Mouse (Mus musculus) midbrain, embryonic 10.5 days (tissue): ENCODE measurements around the gene Kctd17. TPM values are rescaled to one million over a fixed set of nuclear protein-coding genes. Genes with fewer than 3 reads are reported as not detected.

Source experiments
- DNase-seq: peaks from one replicate; pipeline ENCODE4 v3.0.0-alpha.2; 2017; ENCODE audit warnings: low spot score
- H3K27ac ChIP-seq: fragments of 300-500 bp; sonication (generic); replicated peaks from 2 replicates; pipeline ENCODE4 v1.5.1; 2016; ENCODE audit warnings: mild to moderate bottlenecking
- H3K27me3 ChIP-seq: fragments of 300-500 bp; sonication (generic); 2 replicates; pipeline ENCODE4 v1.6.1; 2016; ENCODE audit warnings: low read depth, mild to moderate bottlenecking; ENCODE audit not compliant: poor library complexity, severe bottlenecking
- H3K36me3 ChIP-seq: fragments of 300-500 bp; sonication (generic); 2 replicates; pipeline ENCODE4 v1.6.1; 2016; ENCODE audit warnings: mild to moderate bottlenecking, moderate library complexity
- H3K4me1 ChIP-seq: fragments of 300-500 bp; sonication (generic); 2 replicates; pipeline ENCODE4 v1.6.1; 2016
- H3K4me3 ChIP-seq: fragments of 300-500 bp; sonication (generic); 2 replicates; pipeline ENCODE4 v1.5.1; 2016; ENCODE audit warnings: mild to moderate bottlenecking, moderate library complexity
- H3K9me3 ChIP-seq: fragments of 300-500 bp; sonication (generic); replicated peaks from 2 replicates; pipeline ENCODE4 v1.6.1; 2016; ENCODE audit warnings: mild to moderate bottlenecking
- WGBS: fragments of 180-500 bp; shearing (Covaris S2); methylation state at CpG from one replicate; pipeline ENCODE4 v1.1.7; 2016; 5-methylcytosine and 5-hydroxymethylcytosine counted together
- polyA plus RNA-seq: library from polyadenylated mRNA; unstranded; fragments of >200 nt; fragmentation: Nextera tagmentation; extraction: Ambion mirVana; gene quantifications from 2 replicates; pipeline ENCODE4 v1.2.1, GENCODE M21; 2016

The Kctd17 gene
- polyA plus RNA-seq, 1 experiment from 2014 or later = 64.0 TPM

DNA sequence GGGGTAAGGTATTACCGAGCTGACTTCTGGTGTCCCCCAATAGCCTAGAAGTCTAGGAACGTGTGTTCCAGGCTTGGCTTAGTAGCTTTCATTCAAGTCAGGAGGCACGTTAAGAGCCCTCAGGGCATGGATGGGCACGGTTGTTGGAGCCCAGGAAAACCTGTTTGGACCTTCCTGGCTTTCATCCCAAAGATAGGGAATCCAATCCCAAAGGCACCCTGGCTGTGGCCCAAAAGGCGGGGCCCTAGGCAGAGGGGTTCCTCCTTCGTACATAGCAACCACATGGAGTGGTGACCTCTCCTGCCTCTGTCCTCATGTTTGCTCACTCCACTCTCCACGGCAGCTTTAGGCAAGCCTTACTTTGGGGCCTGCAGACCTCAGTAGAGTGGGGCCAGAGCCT lies 25.9 kb upstream of the Kctd17 start:
- Histone ChIP-seq H3K27me3 (peaks cover 12% of the 10 kb centered on the region), H3K36me3 (no peaks in the 10 kb centered on the region), H3K27ac (no peak overlapping the region), H3K9me3 (no peaks in the 10 kb centered on the region), H3K4me1 (peaks cover 46% of the 10 kb centered on the region), H3K4me3 (no peak overlapping the region)
- DNase-seq = no peak
- WGBS = 88% methylated on average over 7 of the region's 7 CpGs

DNA sequence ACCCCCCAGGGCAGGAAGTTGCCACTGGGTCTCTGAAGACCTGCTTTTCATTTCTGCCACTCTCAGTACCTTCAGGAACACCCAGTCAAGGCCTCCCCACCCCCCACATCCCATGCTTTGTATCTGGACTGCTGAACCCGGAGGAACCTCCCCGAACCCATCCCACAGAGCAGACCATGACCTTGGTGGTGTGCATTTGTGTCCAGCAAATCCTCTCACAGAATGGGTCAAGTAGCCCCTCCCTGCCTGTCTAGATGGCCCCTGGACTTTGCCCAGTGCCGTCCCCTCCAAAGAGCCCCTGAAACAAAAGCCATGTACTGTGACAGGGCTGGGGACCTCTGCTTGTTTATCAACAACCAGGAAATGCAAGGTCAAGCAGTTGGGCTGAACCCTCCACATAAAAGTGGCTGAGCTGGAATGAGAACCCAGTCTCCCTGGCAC lies 25.0 kb upstream of the Kctd17 start:
- no peak overlapping the region for H3K4me3 ChIP-seq
- peaks cover 55% of the 10 kb centered on the region for H3K4me1 ChIP-seq
- no peaks in the 10 kb centered on the region for H3K9me3 ChIP-seq
- H3K27me3 ChIP-seq = peaks cover 21% of the 10 kb centered on the region
- peak overlapping the region; percentile 49 for H3K27ac ChIP-seq
- no peak for DNase-seq
- 58% methylated on average over 3 of the region's 3 CpGs for WGBS
- H3K36me3 ChIP-seq = no peaks in the 10 kb centered on the region

DNA sequence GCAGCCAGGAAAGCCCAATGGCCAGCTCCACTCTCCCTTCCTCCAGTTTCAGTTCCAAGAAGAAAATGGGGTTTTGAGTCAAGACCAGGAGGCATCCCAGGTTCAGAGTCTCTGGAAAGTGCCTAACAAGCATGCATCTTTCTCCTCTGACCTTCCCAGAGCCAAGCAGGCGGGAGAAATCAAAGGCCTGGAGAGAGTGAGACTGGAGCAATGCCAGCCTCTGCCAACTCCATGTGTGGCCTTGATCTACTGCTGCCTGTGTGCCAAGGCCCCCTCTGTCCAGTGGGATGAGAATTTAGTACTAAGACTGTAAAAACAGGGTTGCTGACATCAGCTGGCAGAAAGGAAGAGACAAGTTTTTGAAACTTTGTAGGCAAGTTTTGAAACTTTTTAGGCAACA lies 24.5 kb upstream of the Kctd17 start:
- Histone ChIP-seq H3K27ac (peak overlapping the region; percentile 49; the same call in 1 of the 2 replicates), H3K9me3 (no peaks in the 10 kb centered on the region), H3K4me3 (no peak overlapping the region), H3K36me3 (no peaks in the 10 kb centered on the region), H3K4me1 (peaks cover 61% of the 10 kb centered on the region), H3K27me3 (peaks cover 27% of the 10 kb centered on the region)
- DNase-seq = no peak
- 95% methylated on average over 1 of the region's 1 CpGs for WGBS

DNA sequence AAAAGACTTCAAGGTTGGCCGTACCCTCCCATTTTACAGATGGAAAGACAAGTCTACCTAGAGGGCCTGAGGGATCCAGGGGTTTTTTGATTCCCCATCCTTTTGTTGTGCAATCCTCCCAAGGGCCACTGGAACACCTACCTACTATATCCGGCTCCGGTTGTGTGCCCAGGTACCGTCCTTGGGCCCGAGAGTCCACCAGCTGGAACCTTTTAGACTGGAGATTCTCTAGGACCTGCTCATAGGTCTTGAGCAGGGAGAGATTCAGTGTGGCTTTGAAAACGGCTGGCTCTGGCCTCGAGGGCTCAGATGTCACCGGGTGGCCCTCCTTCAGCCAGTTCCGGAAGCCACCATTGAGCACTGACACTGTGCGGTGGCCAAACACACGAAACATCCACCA lies 23.3 kb upstream of the Kctd17 start:
- Histone ChIP-seq H3K36me3 (no peaks in the 10 kb centered on the region), H3K27me3 (peaks cover 39% of the 10 kb centered on the region), H3K4me1 (peaks cover 71% of the 10 kb centered on the region), H3K27ac (peak overlapping the region; percentile 95), H3K4me3 (peak overlapping the region; percentile 78), H3K9me3 (no peaks in the 10 kb centered on the region)
- no peak for DNase-seq
- WGBS = 57% methylated on average over 11 of the region's 11 CpGs

DNA sequence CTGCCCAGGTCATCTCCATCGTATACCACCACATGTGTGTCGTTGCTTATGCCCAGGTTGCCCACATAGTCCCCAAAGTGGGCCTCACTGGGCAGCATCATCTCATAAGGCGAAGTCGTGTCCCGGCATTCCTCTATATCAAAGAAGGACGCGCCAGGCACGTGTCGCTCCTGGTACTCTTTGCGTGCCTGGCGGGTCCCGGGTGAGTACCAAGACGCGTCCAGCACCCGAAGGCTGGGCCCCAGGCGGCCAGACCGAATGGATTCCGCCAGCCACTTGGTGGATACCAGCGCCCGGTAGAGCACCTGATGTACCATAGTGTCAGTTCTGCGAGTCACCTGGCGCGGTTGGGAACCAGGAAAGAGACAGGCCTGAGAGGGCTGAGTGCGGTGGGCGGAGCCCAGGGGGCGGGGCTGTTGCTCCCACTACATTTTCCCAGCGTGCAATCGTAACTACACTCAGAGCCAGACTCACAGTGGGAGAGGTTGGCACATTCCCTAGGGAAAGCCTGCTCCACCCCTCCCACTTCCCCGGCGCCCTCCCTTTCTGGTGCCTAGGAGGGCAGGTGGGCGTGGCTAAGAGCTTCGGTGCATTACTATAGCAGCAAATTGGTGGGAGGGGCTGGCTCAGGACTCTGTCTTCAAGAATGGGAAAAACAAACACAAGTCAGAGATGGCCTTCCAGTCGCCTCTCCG lies 22.7 kb upstream of the Kctd17 start, which contains the start of gene Tst:
Tst (minus strand) TSS at position 391 of the 695 bp plus-strand sequence.
- H3K4me3 ChIP-seq = peak within 1 kb of the TSS; percentile 78
- DNase-seq = peak; percentile 76
- H3K27me3 ChIP-seq = peaks cover 45% of the 10 kb centered on the region
- H3K36me3 ChIP-seq = no peaks in the 10 kb centered on the region
- peaks cover 76% of the 10 kb centered on the region for H3K4me1 ChIP-seq
- H3K27ac ChIP-seq = peak within 1 kb of the TSS; percentile 95
- H3K9me3 ChIP-seq = no peaks in the 10 kb centered on the region
- 3% methylated on average over 34 of the region's 34 CpGs for WGBS

DNA sequence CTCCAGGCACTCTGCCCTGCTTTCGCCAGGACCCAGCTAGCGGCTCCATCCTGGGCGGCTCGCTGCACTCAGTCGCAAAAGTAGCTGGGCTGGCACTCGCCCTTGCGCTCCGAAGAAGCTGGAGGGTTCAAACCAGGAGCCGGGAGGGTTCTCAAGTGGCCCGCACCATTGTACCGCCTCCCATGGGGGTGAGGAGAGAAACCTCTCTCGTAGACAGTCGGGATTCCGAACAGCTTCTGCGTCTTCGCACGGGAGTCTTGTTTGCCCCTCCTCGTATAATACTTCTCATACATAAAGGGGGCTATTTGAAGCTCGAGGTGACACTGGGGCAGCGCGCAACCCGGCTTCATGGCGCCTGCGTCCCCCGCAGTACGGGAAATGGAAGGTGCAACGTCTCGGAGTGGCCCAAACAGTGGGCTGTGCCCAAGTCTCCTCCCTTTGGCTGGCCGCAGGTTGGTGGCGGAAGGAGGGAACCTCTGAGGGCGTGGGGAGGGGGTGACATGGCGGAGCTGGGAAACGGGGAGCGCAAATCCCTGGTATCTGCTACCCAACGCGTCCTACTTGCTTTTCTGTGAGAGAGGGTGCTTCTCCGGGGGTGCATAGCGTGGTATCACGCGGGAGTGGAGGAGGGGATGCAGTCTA lies 21.9 kb upstream of the Kctd17 start, which contains the start of gene Mpst:
Mpst (plus strand) TSS at position 124 of the 642 bp plus-strand sequence.
- Histone ChIP-seq H3K4me1 (peaks cover 78% of the 10 kb centered on the region), H3K9me3 (no peaks in the 10 kb centered on the region)
- under 1% methylated on average over 40 of the region's 40 CpGs for WGBS

DNA sequence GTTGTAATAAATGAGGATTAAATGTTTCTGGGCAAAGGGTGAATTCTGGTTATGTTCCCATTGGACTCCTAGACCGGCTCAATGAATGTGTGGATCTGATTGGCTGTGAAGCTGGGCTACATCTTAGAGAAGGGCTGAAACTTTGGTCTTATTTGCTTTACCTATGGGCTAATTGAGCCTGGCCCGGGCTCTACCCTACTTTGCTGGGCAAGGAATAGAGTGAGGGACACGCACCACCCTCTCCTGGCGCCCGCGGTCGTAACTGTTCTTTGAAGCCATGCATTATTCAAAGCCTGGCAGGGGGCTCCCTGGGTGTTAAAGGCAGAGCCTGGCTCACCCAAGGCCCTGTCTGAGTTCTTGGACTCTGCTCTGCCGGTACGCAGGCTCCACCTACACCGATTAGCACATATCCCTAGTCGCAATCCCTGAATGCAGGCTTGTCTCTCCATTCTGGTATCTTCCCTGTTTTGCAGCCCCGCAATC lies 18.8 kb upstream of the Kctd17 start:
- no peak for DNase-seq
- Histone ChIP-seq H3K27me3 (peaks cover 63% of the 10 kb centered on the region), H3K4me3 (peak overlapping the region; percentile 48), H3K27ac (peak overlapping the region; percentile 63; the same call in 1 of the 2 replicates), H3K4me1 (peaks cover 67% of the 10 kb centered on the region), H3K9me3 (no peaks in the 10 kb centered on the region), H3K36me3 (peaks cover 8% of the 10 kb centered on the region; the same call in 1 of the 2 replicates)
- WGBS = 9% methylated on average over 12 of the region's 12 CpGs

More for the DNA sequence above, 21.9 kb upstream of the Kctd17 start, which contains the start of gene Mpst:
- peaks cover 52% of the 10 kb centered on the region for H3K27me3 ChIP-seq
- peak within 1 kb of the TSS; percentile 95 for H3K27ac ChIP-seq
- peak within 1 kb of the TSS; percentile 78 for H3K4me3 ChIP-seq
- H3K36me3 ChIP-seq = no peaks in the 10 kb centered on the region
- DNase-seq = peak; percentile 88

DNA sequence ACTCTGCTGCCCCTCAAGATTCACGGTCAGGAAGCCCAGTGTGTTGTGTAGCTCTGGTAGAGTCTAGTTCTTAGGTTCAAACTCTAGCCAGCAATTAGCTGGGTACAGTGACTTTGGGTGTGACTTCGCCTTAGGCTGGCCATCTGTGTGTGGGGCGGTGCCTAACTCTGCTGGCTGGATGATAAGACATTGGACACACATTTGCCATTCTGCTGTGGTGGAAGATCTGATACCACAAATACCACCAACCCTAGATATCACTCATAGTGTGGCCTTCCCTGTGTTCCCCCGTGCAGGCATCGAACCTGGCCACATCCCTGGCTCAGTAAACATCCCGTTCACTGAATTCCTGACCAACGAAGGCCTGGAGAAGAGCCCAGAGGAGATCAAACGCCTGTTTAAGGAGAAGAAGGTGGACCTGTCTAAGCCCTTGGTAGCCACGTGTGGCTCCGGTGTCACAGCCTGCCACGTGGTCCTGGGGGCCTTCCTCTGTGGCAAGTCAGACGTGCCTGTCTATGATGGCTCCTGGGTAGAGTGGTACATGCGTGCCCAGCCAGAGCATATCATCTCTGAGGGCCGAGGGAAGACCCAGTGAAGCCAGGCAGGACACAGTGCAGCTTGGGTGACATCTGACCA lies 15.2 kb upstream of the Kctd17 start:
- H3K27ac ChIP-seq = peak overlapping the region; percentile 53
- DNase-seq = no peak
- no peak overlapping the region for H3K4me3 ChIP-seq
- peaks cover 47% of the 10 kb centered on the region for H3K27me3 ChIP-seq
- peaks cover 8% of the 10 kb centered on the region; the same call in 1 of the 2 replicates for H3K36me3 ChIP-seq
- WGBS = 92% methylated on average over 14 of the region's 14 CpGs
- peaks cover 49% of the 10 kb centered on the region for H3K4me1 ChIP-seq
- no peaks in the 10 kb centered on the region for H3K9me3 ChIP-seq

DNA sequence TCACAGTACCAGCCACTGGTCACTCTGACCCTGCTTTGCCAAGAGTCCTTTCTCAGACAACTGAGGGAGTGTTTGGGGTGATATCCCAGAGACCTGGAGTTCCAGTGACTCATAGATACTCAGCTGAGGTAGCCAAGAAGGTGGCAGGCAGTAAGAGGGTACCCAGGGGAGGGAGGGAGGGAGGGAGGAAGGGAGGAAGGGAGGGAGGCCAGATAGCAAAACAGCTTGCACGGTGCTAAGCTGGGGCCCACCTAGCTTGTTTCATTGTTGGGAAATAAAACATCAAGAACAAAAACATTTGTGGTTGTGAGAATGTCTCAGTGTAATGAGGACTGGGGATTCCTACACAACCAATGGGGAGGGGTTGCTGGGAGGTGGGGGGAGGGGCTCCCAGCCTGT lies 14.6 kb upstream of the Kctd17 start:
- WGBS = 63% methylated on average over 1 of the region's 1 CpGs
- H3K4me3 ChIP-seq = no peak overlapping the region
- DNase-seq = no peak

DNA sequence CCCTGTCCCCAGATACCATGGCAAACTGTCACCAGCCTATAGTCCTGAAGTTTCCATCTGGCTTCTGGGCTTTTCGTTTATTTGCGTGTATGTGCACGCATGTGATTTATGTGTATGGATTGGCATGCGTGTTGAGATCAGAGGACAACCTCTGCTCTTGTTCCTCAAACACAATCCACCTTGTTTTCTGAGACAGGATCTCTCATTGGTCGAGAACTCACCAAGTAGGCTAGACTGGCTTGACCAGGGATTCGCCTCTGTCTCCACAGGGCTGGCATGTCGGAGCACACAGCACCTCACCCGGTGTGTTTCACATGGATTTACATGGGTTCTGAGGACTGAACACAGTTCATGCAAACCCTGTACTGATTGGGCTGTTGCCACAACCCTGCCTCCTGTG lies 14.2 kb upstream of the Kctd17 start:
- Histone ChIP-seq H3K9me3 (no peaks in the 10 kb centered on the region), H3K27me3 (peaks cover 37% of the 10 kb centered on the region), H3K4me3 (no peak overlapping the region), H3K36me3 (peaks cover 8% of the 10 kb centered on the region; the same call in 1 of the 2 replicates), H3K27ac (no peak overlapping the region), H3K4me1 (peaks cover 41% of the 10 kb centered on the region)
- WGBS = 89% methylated on average over 8 of the region's 8 CpGs
- no peak for DNase-seq

More for the DNA sequence above, 14.6 kb upstream of the Kctd17 start:
- Histone ChIP-seq H3K36me3 (peaks cover 8% of the 10 kb centered on the region; the same call in 1 of the 2 replicates), H3K9me3 (no peaks in the 10 kb centered on the region), H3K4me1 (peaks cover 44% of the 10 kb centered on the region), H3K27ac (peak overlapping the region; percentile 50), H3K27me3 (peaks cover 42% of the 10 kb centered on the region)

DNA sequence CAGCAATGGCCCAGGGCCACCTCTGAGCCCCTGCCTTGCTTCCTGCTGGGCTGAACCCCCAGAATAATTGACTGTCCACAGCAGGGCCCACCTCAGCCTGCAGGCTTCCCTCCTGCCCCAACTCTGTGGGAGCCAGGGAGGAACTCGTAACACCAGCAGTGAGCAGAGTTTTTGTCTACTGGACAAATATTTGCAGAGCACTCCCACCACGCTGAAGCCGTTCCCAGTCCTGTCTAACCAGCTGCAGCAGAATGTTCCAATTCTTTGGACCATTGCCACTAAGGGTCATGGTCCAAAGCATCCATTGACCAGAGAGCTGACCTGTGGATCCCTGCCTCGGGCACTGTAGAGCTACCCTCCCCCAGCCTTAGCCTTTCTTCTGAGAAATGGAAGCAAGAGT lies 11.4 kb upstream of the Kctd17 start:
- Histone ChIP-seq H3K4me3 (no peak overlapping the region), H3K36me3 (peaks cover 5% of the 10 kb centered on the region; the same call in 1 of the 2 replicates), H3K4me1 (peaks cover 24% of the 10 kb centered on the region), H3K9me3 (no peaks in the 10 kb centered on the region), H3K27me3 (peaks cover 14% of the 10 kb centered on the region), H3K27ac (peak overlapping the region; percentile 35)
- no peak for DNase-seq
- WGBS = 7% methylated on average over 4 of the region's 4 CpGs

DNA sequence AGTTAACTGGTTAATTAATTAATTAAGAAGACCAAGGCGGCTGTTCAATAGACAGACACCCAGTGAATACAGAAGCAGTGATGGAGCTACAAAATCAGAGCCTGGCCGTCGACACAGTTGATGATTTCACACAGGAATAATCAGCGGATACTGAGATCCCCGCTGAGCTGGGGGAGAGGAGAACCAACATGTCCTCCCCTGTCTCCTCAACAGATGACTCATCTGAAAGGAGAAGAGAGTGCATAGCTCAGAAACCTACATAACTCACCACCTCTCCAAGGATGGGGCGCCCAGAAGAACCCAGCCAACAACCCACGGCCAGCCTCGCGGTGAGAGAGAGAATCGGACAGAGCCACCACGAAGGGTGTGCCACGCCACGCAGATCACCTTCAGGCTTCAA lies 8.0 kb upstream of the Kctd17 start:
- DNase-seq = no peak
- 89% methylated on average over 13 of the region's 13 CpGs for WGBS
- Histone ChIP-seq H3K27me3 (peaks cover 28% of the 10 kb centered on the region), H3K36me3 (no peaks in the 10 kb centered on the region), H3K4me3 (no peak overlapping the region), H3K4me1 (peaks cover 27% of the 10 kb centered on the region), H3K9me3 (no peaks in the 10 kb centered on the region), H3K27ac (no peak overlapping the region)
